Mouse (Mus musculus) kidney, adult 8-10 months (tissue): ENCODE results near the gene Th.

ENCODE experiments used
- DNase-seq, 2 experiments: peaks; one replicate each; pipeline ENCODE4 v3.0.0; 2022

The Th gene

GRCm38 (mm10) chr7:142931028-142931427, at the start of gene Th:
Th (minus strand) TSS chr7:142931128.
- DNase-seq, result no peak

GRCm38 (mm10) chr7:142968809-142969511, 38.0 kb upstream of the Th start, which contains the start of gene Ascl2:
Ascl2 (minus strand) TSS chr7:142969264.
- no peak for DNase-seq

GRCm38 (mm10) chr7:142967884-142968808, 37.2 kb upstream of the Th start:
- peak in 1 of 2 experiments; percentile 10 for DNase-seq

- no peak for DNase-seq
Observed at GRCm38 (mm10) chr7:142967414-142967883, 36.5 kb upstream of the Th start.

GRCm38 (mm10) chr7:142959752-142960151, 28.8 kb upstream of the Th start:
- no peak for DNase-seq

DNA sequence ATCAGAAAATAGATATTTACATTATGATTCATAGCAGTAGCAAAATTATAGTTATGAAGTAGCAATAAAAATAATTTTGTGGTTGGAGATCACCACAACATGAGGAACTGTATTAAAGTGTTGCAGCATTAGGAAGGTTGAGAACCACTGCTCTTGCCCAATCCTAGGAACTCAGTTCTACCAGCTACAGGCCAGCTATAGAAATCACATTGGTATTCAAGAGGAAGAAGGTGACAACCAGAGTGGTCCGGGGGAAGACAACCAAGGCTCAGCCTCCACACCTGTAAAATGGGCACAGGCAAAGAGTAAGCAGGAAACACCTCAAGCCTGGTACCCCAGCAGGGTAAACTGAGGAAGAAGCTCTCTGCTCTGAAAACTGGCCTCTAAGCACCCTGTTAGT, 27.9 kb upstream of the Th start:
- DNase-seq, result no peak

- no peak for DNase-seq
Observed at GRCm38 (mm10) chr7:142956018-142956417, 25.1 kb upstream of the Th start.

DNA sequence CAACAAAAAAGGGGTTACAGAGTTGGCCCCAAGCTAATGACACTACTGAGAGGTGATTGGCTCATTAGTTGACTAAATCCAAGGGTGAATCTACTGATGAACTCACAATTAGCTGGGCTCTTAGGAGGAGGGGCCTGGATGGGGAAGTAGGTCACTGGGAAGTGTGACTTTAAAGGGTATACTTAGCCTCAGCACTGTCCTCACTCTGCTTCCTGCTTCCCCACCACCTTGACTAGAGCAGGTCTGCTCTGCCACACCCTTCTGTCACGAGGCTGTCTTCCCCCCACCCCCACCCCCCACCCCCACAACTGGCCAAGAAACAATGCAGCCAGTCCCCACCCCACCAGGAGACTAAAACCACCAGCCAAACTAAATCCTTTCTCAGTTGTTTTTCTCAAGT, 18.6 kb upstream of the Th start:
- no peak for DNase-seq

DNA sequence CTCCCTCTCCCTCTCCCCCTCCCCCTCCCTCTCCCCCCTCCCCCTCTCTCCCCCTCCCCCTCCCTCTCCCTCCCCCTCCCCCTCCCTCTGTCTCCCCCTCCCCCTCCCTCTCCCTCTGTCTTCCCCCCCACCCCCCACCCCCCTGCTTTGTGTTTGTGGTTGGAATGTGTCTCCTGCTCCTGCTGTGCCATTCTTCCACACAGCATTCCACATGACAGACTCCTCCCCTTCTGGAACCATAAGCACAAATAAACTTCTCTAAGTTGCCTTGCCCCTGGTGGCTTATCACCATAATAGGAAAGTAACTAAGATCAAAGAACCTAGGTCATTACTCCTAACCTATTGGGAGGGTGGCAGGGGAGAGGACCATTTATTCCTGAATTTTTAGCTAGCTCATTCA, 6.7 kb upstream of the Th start:
- DNase-seq, result no peak

DNA sequence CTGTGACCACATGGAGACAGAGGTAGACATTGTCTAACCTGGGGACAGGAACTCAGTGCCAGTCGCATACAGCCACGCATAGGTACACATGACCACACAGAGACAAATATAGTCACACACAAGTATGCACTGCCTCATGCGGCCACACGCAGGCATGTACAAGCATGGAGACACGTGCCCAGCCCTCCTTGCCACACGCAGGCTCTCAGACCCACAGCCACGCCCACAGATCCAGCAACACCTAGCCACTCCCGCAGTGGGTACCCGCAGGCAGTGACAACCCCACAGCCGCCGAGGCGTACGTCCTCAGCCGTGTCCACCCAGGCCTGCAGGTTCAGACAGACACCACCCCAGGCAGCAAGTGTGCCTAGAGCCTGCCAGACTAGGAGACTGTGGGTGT, 4.8 kb upstream of the Th start:
- no peak for DNase-seq

- no peak for DNase-seq
Observed at GRCm38 (mm10) chr7:142932469-142932868, 1.5 kb upstream of the Th start.

GRCm38 (mm10) chr7:142929516-142929915, 1.4 kb downstream of the Th start:
- DNase-seq, result no peak

GRCm38 (mm10) chr7:142927293-142927692, 3.6 kb downstream of the Th start:
- no peak for DNase-seq

GRCm38 (mm10) chr7:142918641-142919628, 12.0 kb downstream of the Th start:
- peak; percentile 54 to 83 for DNase-seq

GRCm38 (mm10) chr7:142917659-142918058, 13.3 kb downstream of the Th start:
- no peak for DNase-seq

DNA sequence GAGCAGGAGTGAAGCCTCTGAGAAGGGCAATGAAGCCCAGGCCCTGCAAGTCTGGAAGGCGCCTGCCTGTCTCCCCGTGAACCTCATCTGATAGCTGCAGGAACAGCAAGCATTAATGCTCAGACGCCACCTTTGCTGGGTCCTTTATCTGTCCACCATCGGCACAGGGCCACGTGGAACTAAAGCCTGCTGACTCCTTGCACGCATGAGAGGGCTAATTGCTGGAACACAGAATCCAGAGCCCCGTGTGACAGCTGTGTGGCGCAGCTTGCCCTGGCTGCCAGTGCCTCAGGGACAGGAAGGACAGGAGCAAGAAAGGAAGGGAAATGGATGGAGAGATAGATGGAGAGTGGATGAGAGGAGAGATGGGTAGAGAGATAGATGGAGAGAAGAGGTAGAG, 14.8 kb downstream of the Th start:
- DNase-seq, result peak in 1 of 2 experiments; percentile 12

GRCm38 (mm10) chr7:142911682-142912081, 19.2 kb downstream of the Th start:
- no peak for DNase-seq

GRCm38 (mm10) chr7:142910104-142910503, 20.8 kb downstream of the Th start:
- no peak for DNase-seq

DNA sequence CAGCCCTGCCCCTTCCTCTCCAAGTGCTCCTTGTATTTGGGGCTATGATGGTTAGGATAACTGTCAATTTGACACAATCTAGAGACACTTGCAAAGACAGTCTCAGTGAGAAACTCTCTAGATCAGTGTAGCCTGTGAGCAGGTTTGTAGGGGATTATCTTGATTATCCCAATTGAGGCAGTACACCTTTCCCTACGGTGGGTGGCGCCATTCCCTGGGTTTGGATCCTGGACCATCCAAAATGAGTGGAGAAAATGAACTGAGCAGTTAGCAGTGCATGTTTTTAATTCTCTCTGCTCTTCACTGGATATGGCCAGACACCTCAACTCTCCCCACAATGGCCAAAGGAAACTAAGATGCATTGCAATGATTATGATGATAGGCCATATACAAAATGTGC, 21.3 kb downstream of the Th start:
- DNase-seq, result no peak

- DNase-seq, result no peak
Observed at GRCm38 (mm10) chr7:142905606-142906005, 25.3 kb downstream of the Th start.

GRCm38 (mm10) chr7:142904331-142904730, 26.6 kb downstream of the Th start:
- DNase-seq, result no peak

DNA sequence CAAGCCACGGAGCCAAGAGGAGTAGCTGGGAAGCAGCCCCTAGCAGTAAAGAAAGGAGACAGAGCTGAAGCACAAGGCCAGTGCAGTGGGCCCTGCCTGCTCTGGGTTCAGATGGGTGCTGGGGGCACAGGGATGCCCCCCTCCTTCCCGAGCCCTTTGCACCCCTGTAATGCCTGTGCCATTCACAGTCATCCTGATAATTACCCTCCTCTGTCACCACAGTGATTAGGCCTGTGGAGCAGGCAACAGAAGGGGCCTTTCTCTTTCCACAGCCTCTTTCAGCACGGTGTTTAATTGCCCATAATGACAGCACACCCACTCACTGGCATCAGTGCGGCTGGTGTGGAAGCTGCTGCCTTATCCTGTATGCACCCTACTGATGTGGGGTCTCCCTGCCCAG, 28.0 kb downstream of the Th start:
- no peak for DNase-seq

GRCm38 (mm10) chr7:142901774-142902173, 29.2 kb downstream of the Th start:
- DNase-seq, result no peak
